Mouse (Mus musculus) erythroblast, adult 5-6 weeks (primary cell): Measurements from ENCODE around the gene Serpina1b. TPM values are rescaled to one million over a fixed set of nuclear protein-coding genes. Genes with fewer than 3 reads are reported as not detected.
"Not testable (repeated sequence)": the region's sequence is repeated elsewhere in the genome, so short reads cannot be mapped to it uniquely, and the experiment has no call there.

Experiments
- ATAC-seq: replicated peaks from 2 replicates; pipeline ENCODE4 v1.8.0; 2016; ENCODE audit warnings: moderate number of reproducible peaks, mild to moderate bottlenecking, moderate TSS enrichment, inconsistent platforms; ENCODE audit not compliant: poor library complexity, low FRiP score, severe bottlenecking
- total RNA-seq, 2 experiments: library from RNA; stranded (forward) in 1 of 2; stranded (reverse) in 1 of 2; fragments of 150-400 nt in 1 of 2; fragments of 200-764, 138-1000 nt in 1 of 2; gene quantifications; 2 replicates each; pipeline versions ENCODE4 v1.2.3 to v1.2.4; 2015 to 2017; ENCODE audit warnings: low replicate concordance in 2 of 2

Gene Serpina1b
- not detected in 2 replicates for total RNA-seq (2015; ENCODE audit: low replicate concordance)
- not detected in 2 replicates for total RNA-seq (2017; ENCODE audit: low replicate concordance)

DNA sequence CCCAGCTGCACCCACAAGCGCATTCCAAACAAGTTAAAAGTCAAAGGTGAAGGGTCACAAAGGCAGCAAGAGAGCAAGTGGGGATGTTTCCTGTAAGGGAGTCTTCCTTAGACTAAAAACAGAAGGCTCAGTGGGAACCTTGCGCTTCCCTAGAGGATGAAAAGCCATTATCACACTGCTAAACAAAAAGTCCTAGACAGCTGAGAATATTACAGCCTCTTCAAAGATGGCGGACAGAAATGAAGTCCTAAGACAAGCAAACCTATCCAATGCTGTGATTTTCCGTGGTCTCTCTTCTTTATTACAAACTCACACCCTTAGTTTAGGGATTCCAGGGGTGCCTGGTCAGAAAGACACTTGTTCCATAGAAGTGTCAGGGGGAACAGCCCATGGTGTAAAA, at the start of gene Serpina1b:
Gene Serpina1b (minus strand): TSS at position 101 of the 400 bp plus-strand sequence.
- ATAC-seq: not testable (repeated sequence)

DNA sequence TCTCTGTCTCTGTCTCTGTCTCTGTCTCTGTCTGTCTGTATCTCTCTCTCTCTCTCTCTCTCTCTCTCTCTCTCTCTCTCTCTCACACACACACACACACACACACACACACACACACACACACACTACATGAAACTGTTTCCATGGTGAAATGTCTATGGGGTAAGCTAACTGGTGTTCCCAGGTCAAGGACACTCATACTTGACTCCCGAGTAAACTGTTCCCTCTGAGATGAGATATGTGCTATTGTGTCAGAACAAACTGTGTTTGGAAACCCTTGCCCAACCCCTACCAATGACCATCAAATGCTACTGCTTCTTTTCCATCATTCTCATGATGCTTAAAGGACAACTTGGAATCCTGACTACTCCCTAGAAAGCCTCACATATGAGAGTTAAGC, 36.7 kb upstream of the Serpina1b start:
- ATAC-seq: not testable (repeated sequence)

- not testable (repeated sequence) for ATAC-seq
Measured at GRCm38 (mm10) chr12:103863101-103863974, 33.2 kb upstream of the Serpina1b start, which contains the start of gene Serpina1a. TSS of gene Serpina1a (minus strand) at chr12:103863562.

GRCm38 (mm10) chr12:103860976-103861375, 30.8 kb upstream of the Serpina1b start:
- ATAC-seq: no peak

GRCm38 (mm10) chr12:103860571-103860970, 30.4 kb upstream of the Serpina1b start:
- not testable (repeated sequence) for ATAC-seq

- ATAC-seq: not testable (repeated sequence)
Measured at GRCm38 (mm10) chr12:103859584-103859983, 29.4 kb upstream of the Serpina1b start.

DNA sequence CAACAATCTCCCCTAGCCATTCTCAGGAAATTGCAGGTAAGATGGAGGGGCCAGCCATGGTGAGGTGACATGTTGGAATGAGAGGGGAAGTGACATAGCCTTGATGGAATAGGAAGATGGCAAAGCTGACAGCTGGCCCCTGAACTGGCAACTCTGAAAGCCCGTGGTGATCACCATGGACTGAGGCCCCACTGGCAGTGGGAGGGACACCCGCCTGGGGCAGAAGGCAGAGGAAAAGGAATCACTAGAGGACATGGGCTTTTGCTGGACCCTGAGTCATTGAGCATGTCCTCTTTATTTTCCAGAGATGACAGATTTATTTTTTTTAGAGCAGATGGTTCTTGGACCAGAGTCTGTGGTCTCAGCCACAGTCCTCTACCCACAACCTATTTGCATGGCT, 22.9 kb upstream of the Serpina1b start:
- not testable (repeated sequence) for ATAC-seq

DNA sequence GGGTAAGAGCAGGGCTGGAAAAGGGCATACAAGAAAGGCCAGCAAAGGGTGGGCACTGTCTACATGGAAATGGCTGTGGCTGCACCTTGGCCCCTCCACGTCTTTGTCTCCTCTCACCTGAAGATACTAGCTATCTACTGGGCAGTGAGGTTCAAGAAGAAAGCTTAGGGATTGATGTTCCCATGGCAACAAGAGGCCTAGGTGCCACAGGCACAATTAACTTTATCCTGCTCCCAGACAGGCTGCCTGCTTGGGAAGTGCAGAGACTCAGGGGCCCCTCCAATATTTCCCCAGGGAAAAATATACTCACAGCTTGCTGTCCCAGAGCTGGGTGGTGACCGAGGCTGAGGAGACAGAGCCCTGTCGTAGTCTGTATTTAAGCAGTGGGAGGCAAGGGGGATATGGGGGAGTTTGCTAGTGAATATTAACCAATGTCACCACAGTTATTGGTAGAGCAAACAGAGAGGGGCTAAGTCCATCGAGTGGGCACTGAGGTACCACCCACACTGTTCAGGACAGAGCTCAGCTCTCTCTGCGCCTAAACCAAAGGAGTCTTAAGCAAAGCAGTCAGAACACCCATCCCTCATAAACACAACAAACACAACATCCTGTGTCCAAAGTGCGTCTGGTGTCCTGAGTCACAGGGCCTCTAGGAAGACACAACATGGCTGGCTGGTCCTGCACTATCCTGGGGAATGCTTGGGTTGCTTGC, 2.4 kb downstream of the Serpina1b start:
- ATAC-seq: not testable (repeated sequence)

- not testable (repeated sequence) for ATAC-seq
Measured at GRCm38 (mm10) chr12:103823826-103824225, 6.3 kb downstream of the Serpina1b start.

DNA sequence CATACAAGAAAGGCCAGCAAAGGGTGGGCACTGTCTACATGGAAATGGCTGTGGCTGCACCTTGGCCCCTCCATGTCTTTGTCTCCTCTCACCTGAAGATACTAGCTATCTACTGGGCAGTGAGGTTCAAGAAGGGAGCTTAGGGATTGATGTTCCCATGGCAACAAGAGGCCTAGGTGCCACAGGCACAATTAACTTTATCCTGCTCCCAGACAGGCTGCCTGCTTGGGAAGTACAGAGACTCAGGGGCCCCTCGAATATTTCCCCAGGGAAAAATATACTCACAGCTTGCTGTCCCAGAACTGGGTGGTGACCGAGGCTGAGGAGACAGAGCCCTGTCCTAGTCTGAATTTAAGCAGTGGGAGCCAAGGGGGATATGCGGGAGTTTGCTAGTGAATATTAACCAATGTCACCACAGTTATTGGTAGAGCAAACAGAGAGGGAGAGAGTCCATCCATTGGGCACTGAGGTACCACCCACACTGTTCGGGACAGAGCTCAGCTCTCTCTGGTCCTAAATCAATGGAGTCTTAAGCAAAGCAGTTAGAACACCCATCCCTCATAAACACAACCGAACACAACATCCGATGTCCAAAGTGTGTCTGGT, 56.8 kb downstream of the Serpina1b start, which contains the start of gene Serpina1d:
Gene Serpina1d (minus strand): TSS at position 347 of the 606 bp plus-strand sequence.
- ATAC-seq: not testable (repeated sequence)

DNA sequence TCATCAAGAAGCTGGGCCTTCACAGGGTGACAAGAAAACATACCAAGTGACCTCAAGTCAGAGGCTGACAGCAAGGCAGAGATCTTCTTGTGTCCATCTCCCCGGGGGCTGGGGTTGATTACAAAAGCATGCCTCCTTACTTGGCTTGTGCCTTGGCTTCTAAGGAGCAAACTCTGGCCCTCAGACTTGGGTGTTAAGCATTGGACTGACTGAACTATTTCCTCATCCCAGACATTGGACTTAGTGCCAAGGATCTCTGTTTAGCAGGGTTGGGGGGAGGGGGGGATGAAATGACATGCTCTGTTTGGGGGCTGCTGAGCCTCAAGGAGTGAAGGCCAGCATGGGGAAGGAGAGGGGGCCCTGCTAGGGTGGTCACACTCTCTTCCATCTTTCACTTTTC, 59.6 kb downstream of the Serpina1b start:
- not testable (repeated sequence) for ATAC-seq

DNA sequence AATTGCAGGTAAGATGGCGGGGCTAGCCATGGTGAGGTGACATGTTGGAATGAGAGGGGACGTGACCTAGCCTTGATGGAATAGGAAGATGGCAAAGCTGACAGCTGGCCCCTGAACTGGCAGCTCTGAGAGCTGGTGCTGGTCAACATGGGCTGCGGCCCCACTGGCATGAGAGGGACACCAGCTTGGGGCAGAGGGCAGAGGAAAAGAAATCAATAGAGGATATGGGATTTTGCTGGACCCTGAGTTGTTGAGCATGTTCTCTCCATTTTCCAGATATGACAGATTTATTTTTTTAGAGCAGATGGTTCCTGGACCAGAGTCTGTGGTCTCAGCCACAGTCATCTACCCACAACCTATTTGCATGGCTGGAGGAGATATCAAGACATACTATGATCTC, 67.1 kb downstream of the Serpina1b start:
- not testable (repeated sequence) for ATAC-seq

DNA sequence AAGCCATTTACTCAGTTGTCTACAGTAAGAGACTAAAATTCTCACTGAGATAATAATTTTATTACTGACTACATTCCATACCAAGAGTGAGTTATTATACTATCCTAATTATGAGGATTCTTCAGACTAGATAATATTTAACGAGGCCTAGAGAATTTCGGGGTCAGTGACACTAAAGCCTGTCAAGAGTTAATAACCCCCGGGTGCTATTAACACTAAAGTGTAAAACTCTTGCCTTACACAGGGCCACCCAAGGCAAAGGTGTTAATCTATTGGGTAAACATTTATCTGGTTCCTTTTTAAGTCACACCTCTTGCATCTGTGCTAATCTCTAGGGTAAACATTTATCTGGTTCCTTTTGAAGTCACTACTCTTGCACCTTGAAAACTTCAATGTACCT, 69.9 kb downstream of the Serpina1b start:
- not testable (repeated sequence) for ATAC-seq

GRCm38 (mm10) chr12:103745957-103746356, 84.2 kb downstream of the Serpina1b start:
- ATAC-seq: not testable (repeated sequence)

- not testable (repeated sequence) for ATAC-seq
Measured at GRCm38 (mm10) chr12:103737791-103738580, 92.2 kb downstream of the Serpina1b start.

DNA sequence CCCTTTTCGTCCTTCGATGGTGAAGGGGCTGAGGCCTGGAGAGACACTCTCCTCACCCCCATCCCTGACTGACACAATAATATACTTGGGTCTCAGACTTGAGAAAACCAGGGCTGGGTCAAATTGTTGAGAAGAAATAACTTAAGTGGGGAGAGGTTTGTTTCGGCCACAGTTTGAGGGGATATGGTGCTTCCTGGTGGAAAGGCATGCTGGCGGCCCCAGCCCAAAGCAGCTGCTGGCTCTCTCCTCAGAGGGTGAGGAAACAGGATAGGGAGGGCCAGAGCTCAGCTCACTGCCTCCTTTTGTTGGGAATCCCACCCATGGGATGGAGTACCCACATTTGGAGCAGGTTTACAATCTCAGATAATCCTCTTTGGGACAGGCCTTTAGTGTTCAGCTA, 94.6 kb downstream of the Serpina1b start:
- ATAC-seq: not testable (repeated sequence)

GRCm38 (mm10) chr12:103735101-103735500, 95.1 kb downstream of the Serpina1b start:
- not testable (repeated sequence) for ATAC-seq

DNA sequence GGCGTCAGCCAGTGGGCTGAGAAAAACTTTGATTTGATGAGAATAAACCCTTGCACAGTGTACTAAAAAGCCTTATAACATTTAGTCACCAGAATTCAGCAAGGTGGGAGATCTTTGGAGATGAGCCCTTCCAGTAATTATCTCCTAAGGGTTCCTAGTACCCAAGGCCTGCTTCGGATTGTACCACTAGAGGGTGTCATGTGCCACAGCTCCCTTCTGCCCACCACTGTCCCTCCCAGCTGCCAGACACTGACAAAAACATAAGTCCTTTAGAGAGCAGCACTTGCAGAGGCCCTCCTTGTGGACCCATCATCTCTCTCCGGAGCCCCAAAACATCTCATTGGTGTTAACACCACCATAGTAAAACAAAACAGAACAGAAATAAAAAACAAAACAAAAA, 118.6 kb downstream of the Serpina1b start:
- no peak for ATAC-seq

DNA sequence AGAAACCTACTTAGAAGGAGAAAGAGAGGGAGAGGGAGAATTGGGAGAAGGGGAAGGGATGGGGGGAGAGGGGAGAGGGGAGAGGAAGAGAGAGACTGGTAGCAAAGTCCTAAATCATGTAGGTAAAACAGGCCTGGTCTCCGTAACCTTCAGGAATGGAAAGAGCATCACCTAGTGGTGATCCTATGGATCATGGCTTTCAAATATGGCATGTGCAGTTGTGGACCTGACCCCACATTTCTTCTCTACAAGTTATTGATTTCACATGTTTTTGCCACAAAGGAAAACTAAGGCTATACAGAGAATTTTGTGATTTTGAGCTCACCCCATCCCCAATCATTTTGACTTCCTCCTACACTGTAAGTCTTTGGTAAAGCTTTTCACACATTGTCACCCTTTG, 119.8 kb downstream of the Serpina1b start:
- ATAC-seq: no peak
